In genomic region chr13:95327345-95327741, GRCm38 (mm10) we compare ENCODE assay signal across 7 mouse cellular contexts. TPM values are rescaled to one million over a fixed set of nuclear protein-coding genes. Genes with fewer than 3 reads are reported as not detected.
DNase-seq lines count a peak whose midpoint lies in the region; ATAC-seq and TF ChIP-seq lines count a peak whose summit lies in the region.

No protein-coding gene starts in this region.

- H3K9me3 ChIP-seq in E14TG2a.4 (ENCODE audit: low read length): no peaks in the 10 kb centered on the region
- no peaks in the 10 kb centered on the region for H3K9me3 ChIP-seq in embryonic facial prominence, embryonic 14.5 days (ENCODE audit: control insufficient read depth, low read length)
- no peaks in the 10 kb centered on the region for H3K9me3 ChIP-seq in hindbrain, postnatal 0 days (ENCODE audit: low read length)
- H3K9me3 ChIP-seq in liver, embryonic 12.5 days (replicated peaks): no peaks in the 10 kb centered on the region
- H3K9me3 ChIP-seq in neural tube, embryonic 11.5 days (ENCODE audit: control insufficient read depth, low read length): no peaks in the 10 kb centered on the region

- peak overlapping the region; percentile 100 for H3K27ac ChIP-seq in embryonic facial prominence, embryonic 14.5 days (replicated peaks; ENCODE audit: low read depth, low read length)
- peak overlapping the region; percentile 99 for H3K27ac ChIP-seq in hindbrain, postnatal 0 days
- H3K27ac ChIP-seq in liver, embryonic 12.5 days: no peak overlapping the region
- no peak overlapping the region for H3K27ac ChIP-seq in neural tube, embryonic 11.5 days (ENCODE audit: low read depth, low read length)

- peak overlapping the region; percentile 100 for H3K9ac ChIP-seq in embryonic facial prominence, embryonic 14.5 days (ENCODE audit: low read depth, low read length)
- peak overlapping the region; percentile 58 for H3K9ac ChIP-seq in hindbrain, postnatal 0 days (replicated peaks; ENCODE audit: low read length)
- H3K9ac ChIP-seq in liver, embryonic 12.5 days: peak overlapping the region; percentile 81; the same call in 1 of the 2 replicates
- peak overlapping the region; percentile 9; the same call in 1 of the 2 replicates for H3K9ac ChIP-seq in neural tube, embryonic 11.5 days (ENCODE audit: low read length)

- H3K27me3 ChIP-seq in E14TG2a.4 (ENCODE audit: insufficient read depth, low read length): no peaks in the 10 kb centered on the region
- no peaks in the 10 kb centered on the region for H3K27me3 ChIP-seq in embryonic facial prominence, embryonic 14.5 days (replicated peaks; ENCODE audit: control insufficient read depth, insufficient read depth, low read length)
- H3K27me3 ChIP-seq in hindbrain, postnatal 0 days (ENCODE audit: insufficient read depth, low read length): no peaks in the 10 kb centered on the region
- H3K27me3 ChIP-seq in liver, embryonic 12.5 days (replicated peaks): peaks cover 14% of the 10 kb centered on the region
- H3K27me3 ChIP-seq in neural tube, embryonic 11.5 days (ENCODE audit: control insufficient read depth, insufficient read depth, low read length): no peaks in the 10 kb centered on the region

- H3K4me1 ChIP-seq in E14TG2a.4 (replicated peaks; ENCODE audit: low read depth, low read length): peaks cover 75% of the 10 kb centered on the region
- peaks cover 13% of the 10 kb centered on the region for H3K4me1 ChIP-seq in embryonic facial prominence, embryonic 14.5 days (ENCODE audit: control insufficient read depth, insufficient read depth, low read length)
- peaks cover 14% of the 10 kb centered on the region; the same call in 1 of the 2 replicates for H3K4me1 ChIP-seq in hindbrain, postnatal 0 days (ENCODE audit: insufficient read depth, low read length)
- peaks cover 33% of the 10 kb centered on the region for H3K4me1 ChIP-seq in liver, embryonic 12.5 days
- H3K4me1 ChIP-seq in neural tube, embryonic 11.5 days (ENCODE audit: control insufficient read depth, insufficient read depth, low read length): peaks cover 15% of the 10 kb centered on the region; the same call in 1 of the 2 replicates

- TF ChIP-seq CTCF in E14TG2a.4 (conservative IDR thresholded peaks at IDR 0.05; ENCODE audit: low read length): no peak
- no peak for TF ChIP-seq CTCF in hindbrain, postnatal 0 days (IDR thresholded peaks at IDR 0.05; ENCODE audit: low read depth)

- WGBS in embryonic facial prominence, embryonic 14.5 days: 3% methylated on average over 5 of the region's 5 CpGs
- WGBS in hindbrain, postnatal 0 days: 3% methylated on average over 5 of the region's 5 CpGs
- WGBS in liver, embryonic 12.5 days (ENCODE audit: insufficient replicate concordance): 25% methylated on average over 5 of the region's 5 CpGs
- WGBS in neural tube, embryonic 11.5 days: 3% methylated on average over 5 of the region's 5 CpGs

- H3K36me3 ChIP-seq in E14TG2a.4 (ENCODE audit: insufficient read depth, low read length): no peaks in the 10 kb centered on the region
- no peaks in the 10 kb centered on the region; the same call in 1 of the 2 replicates for H3K36me3 ChIP-seq in embryonic facial prominence, embryonic 14.5 days (ENCODE audit: control insufficient read depth, insufficient read depth, low read length)
- H3K36me3 ChIP-seq in hindbrain, postnatal 0 days (ENCODE audit: insufficient read depth, low read length): no peaks in the 10 kb centered on the region
- no peaks in the 10 kb centered on the region for H3K36me3 ChIP-seq in liver, embryonic 12.5 days
- no peaks in the 10 kb centered on the region for H3K36me3 ChIP-seq in neural tube, embryonic 11.5 days (ENCODE audit: control insufficient read depth, insufficient read depth, low read length)

- peak overlapping the region; percentile 89 for H3K4me2 ChIP-seq in embryonic facial prominence, embryonic 14.5 days (ENCODE audit: low read depth, low read length)
- peak overlapping the region; percentile 95 for H3K4me2 ChIP-seq in hindbrain, postnatal 0 days (ENCODE audit: low read depth, low read length)
- peak overlapping the region; percentile 88 for H3K4me2 ChIP-seq in liver, embryonic 12.5 days
- H3K4me2 ChIP-seq in neural tube, embryonic 11.5 days (ENCODE audit: low read depth): peak overlapping the region; percentile 93

- 0 out of 2 replicates have a peak, but pooled peaks have one; percentile 5 for ATAC-seq in embryonic facial prominence, embryonic 14.5 days (ENCODE audit: low read depth)
- no peak for ATAC-seq in hindbrain, postnatal 0 days
- ATAC-seq in liver, embryonic 12.5 days: no peak
- no peak for ATAC-seq in neural tube, embryonic 11.5 days (ENCODE audit: insufficient read depth, low FRiP score, low TSS enrichment)

- peak; percentile 34 for DNase-seq in 416B (ENCODE audit: low read depth)
- peak; percentile 78 for DNase-seq in embryonic facial prominence, embryonic 14.5 days (ENCODE audit: low spot score)
- DNase-seq in hindbrain, postnatal 0 days (ENCODE audit: low spot score): peak; percentile 81
- peak; percentile 36 for DNase-seq in neural tube, embryonic 11.5 days (ENCODE audit: low spot score)
- no peak for DNase-seq in testis, postnatal 14 days (ENCODE audit: low spot score)

- H3K4me3 ChIP-seq in E14TG2a.4 (replicated peaks; ENCODE audit: low read length): peak overlapping the region; percentile 82
- peak overlapping the region; percentile 89 for H3K4me3 ChIP-seq in embryonic facial prominence, embryonic 14.5 days (ENCODE audit: low read depth, low read length)
- peak overlapping the region; percentile 98 for H3K4me3 ChIP-seq in hindbrain, postnatal 0 days (ENCODE audit: low read length)
- peak overlapping the region; percentile 70 for H3K4me3 ChIP-seq in liver, embryonic 12.5 days
- H3K4me3 ChIP-seq in neural tube, embryonic 11.5 days (ENCODE audit: low read depth, low read length): peak overlapping the region; percentile 79

RNA-seq across cellular contexts. Expression of gene Zbed3, which starts 3.9 kb away (rescaled TPM):
- 48.4 and 63.6 TPM in 2 replicates for polyA plus RNA-seq in embryonic facial prominence, embryonic 14.5 days (2014; fragmentation: Nextera tagmentation; extraction: Ambion mirVana)
- total RNA-seq in hindbrain, postnatal 0 days (2014; rRNA removed): 20.5 and 24.1 TPM in 2 replicates
- 34.3 and 38.2 TPM in 2 replicates for polyA plus RNA-seq in hindbrain, postnatal 0 days (2015; fragmentation: Nextera tagmentation; extraction: Ambion mirVana)
- 13.2 and 14.4 TPM in 2 replicates for polyA plus RNA-seq in liver, embryonic 12.5 days (2016; fragmentation: Nextera tagmentation; extraction: Ambion mirVana)
- 57.2 and 62.8 TPM in 2 replicates for polyA plus RNA-seq in neural tube, embryonic 11.5 days (2014; fragmentation: Nextera tagmentation; extraction: Ambion mirVana)

RNA-seq across cellular contexts. Expression of gene Aggf1, which starts 47.8 kb away (rescaled TPM):
- 30.2 and 33.4 TPM in 2 replicates for polyA plus RNA-seq in embryonic facial prominence, embryonic 14.5 days (2014; fragmentation: Nextera tagmentation; extraction: Ambion mirVana)
- total RNA-seq in hindbrain, postnatal 0 days (2014; rRNA removed): 23.7 and 28.4 TPM in 2 replicates
- polyA plus RNA-seq in hindbrain, postnatal 0 days (2015; fragmentation: Nextera tagmentation; extraction: Ambion mirVana): 29.1 and 30.4 TPM in 2 replicates
- polyA plus RNA-seq in liver, embryonic 12.5 days (2016; fragmentation: Nextera tagmentation; extraction: Ambion mirVana): 32.5 and 33.3 TPM in 2 replicates
- 46.3 and 52.9 TPM in 2 replicates for polyA plus RNA-seq in neural tube, embryonic 11.5 days (2014; fragmentation: Nextera tagmentation; extraction: Ambion mirVana)

Comparison
In these comparisons a context has a peak if more than half of its experiments do, and no peak if none do; other contexts are left out.
1. H3K27ac ChIP-seq: peak in embryonic facial prominence, embryonic 14.5 days (single experiment) and hindbrain, postnatal 0 days (single experiment); none in liver, embryonic 12.5 days (single experiment) and neural tube, embryonic 11.5 days (single experiment).
2. H3K9ac ChIP-seq: peak in every context shown above with its lines; median percentile 100 in embryonic facial prominence, embryonic 14.5 days; 81 in liver, embryonic 12.5 days; 58 in hindbrain, postnatal 0 days; 9 in neural tube, embryonic 11.5 days.
3. Peak in every context shown above with its lines, with median percentiles within 50 percentile points of each other: H3K4me3 ChIP-seq and H3K4me2 ChIP-seq.